Mouse (Mus musculus): ENCODE data around the gene Nps. TPM values are rescaled to one million over a fixed set of nuclear protein-coding genes. Genes with fewer than 3 reads are reported as not detected.
"Not testable (repeated sequence)": the region's sequence is repeated elsewhere in the genome, so short reads cannot be mapped to it uniquely, and the experiment has no call there.

Nps gene
- not detected in 2 replicates for polyA plus RNA-seq (2014; fragmentation: Nextera tagmentation; extraction: Ambion mirVana)

- not testable (repeated sequence) for H3K4me1 ChIP-seq (replicated peaks; ENCODE audit: control insufficient read depth, insufficient read depth, low read length); H3K4me2 ChIP-seq (replicated peaks; ENCODE audit: low read depth, low read length); H3K9ac ChIP-seq (ENCODE audit: low read depth, low read length); DNase-seq (ENCODE audit: low spot score); H3K27me3 ChIP-seq (ENCODE audit: control insufficient read depth, insufficient read depth, low read length); ATAC-seq (ENCODE audit: low FRiP score); H3K27ac ChIP-seq (ENCODE audit: low read depth, low read length); H3K9me3 ChIP-seq (ENCODE audit: control insufficient read depth, low read length); H3K4me3 ChIP-seq (ENCODE audit: low read depth, low read length); H3K36me3 ChIP-seq (ENCODE audit: control insufficient read depth, insufficient read depth, low read length)
- 93% methylated on average over 19 of the region's 19 CpGs for WGBS
These were observed at the start of gene Nps for GRCm38 (mm10) chr7:135258053-135258753. Nps (plus strand) TSS chr7:135258703.

- no peak for ATAC-seq (ENCODE audit: low FRiP score)
- Histone ChIP-seq H3K4me1 (replicated peaks; ENCODE audit: control insufficient read depth, insufficient read depth, low read length) (no peaks in the 10 kb centered on the region), H3K9ac (ENCODE audit: low read depth, low read length) (no peak overlapping the region), H3K27ac (ENCODE audit: low read depth, low read length) (no peak overlapping the region), H3K4me3 (ENCODE audit: low read depth, low read length) (no peak overlapping the region), H3K4me2 (replicated peaks; ENCODE audit: low read depth, low read length) (no peak overlapping the region), H3K9me3 (ENCODE audit: control insufficient read depth, low read length) (no peaks in the 10 kb centered on the region), H3K36me3 (ENCODE audit: control insufficient read depth, insufficient read depth, low read length) (no peaks in the 10 kb centered on the region), H3K27me3 (ENCODE audit: control insufficient read depth, insufficient read depth, low read length) (no peaks in the 10 kb centered on the region)
- WGBS, result 88% methylated on average over 6 of the region's 6 CpGs
- no peak for DNase-seq (ENCODE audit: low spot score)
These were observed 49.4 kb upstream of the Nps start for GRCm38 (mm10) chr7:135208947-135209567.

- Histone ChIP-seq H3K27me3 (ENCODE audit: control insufficient read depth, insufficient read depth, low read length) (no peaks in the 10 kb centered on the region), H3K9me3 (ENCODE audit: control insufficient read depth, low read length) (no peaks in the 10 kb centered on the region), H3K4me2 (replicated peaks; ENCODE audit: low read depth, low read length) (no peak overlapping the region), H3K4me3 (ENCODE audit: low read depth, low read length) (no peak overlapping the region), H3K27ac (ENCODE audit: low read depth, low read length) (no peak overlapping the region), H3K9ac (ENCODE audit: low read depth, low read length) (no peak overlapping the region), H3K36me3 (ENCODE audit: control insufficient read depth, insufficient read depth, low read length) (no peaks in the 10 kb centered on the region), H3K4me1 (replicated peaks; ENCODE audit: control insufficient read depth, insufficient read depth, low read length) (no peaks in the 10 kb centered on the region)
- no peak for DNase-seq (ENCODE audit: low spot score)
- no peak for ATAC-seq (ENCODE audit: low FRiP score)
These were observed 48.2 kb upstream of the Nps start for GRCm38 (mm10) chr7:135210296-135210695.

- Histone ChIP-seq H3K4me3 (ENCODE audit: low read depth, low read length) (no peak overlapping the region), H3K9me3 (ENCODE audit: control insufficient read depth, low read length) (no peaks in the 10 kb centered on the region), H3K4me1 (replicated peaks; ENCODE audit: control insufficient read depth, insufficient read depth, low read length) (no peaks in the 10 kb centered on the region), H3K36me3 (ENCODE audit: control insufficient read depth, insufficient read depth, low read length) (no peaks in the 10 kb centered on the region), H3K27me3 (ENCODE audit: control insufficient read depth, insufficient read depth, low read length) (no peaks in the 10 kb centered on the region), H3K9ac (ENCODE audit: low read depth, low read length) (no peak overlapping the region), H3K4me2 (replicated peaks; ENCODE audit: low read depth, low read length) (no peak overlapping the region), H3K27ac (ENCODE audit: low read depth, low read length) (no peak overlapping the region)
- DNase-seq (ENCODE audit: low spot score) (no peak), ATAC-seq (ENCODE audit: low FRiP score) (no peak)
- WGBS, result 80% methylated on average over 2 of the region's 2 CpGs
These were observed 47.7 kb upstream of the Nps start for GRCm38 (mm10) chr7:135210831-135211230.

- Histone ChIP-seq H3K27ac (ENCODE audit: low read depth, low read length) (no peak overlapping the region), H3K9me3 (ENCODE audit: control insufficient read depth, low read length) (no peaks in the 10 kb centered on the region), H3K36me3 (ENCODE audit: control insufficient read depth, insufficient read depth, low read length) (no peaks in the 10 kb centered on the region), H3K4me3 (ENCODE audit: low read depth, low read length) (no peak overlapping the region), H3K27me3 (ENCODE audit: control insufficient read depth, insufficient read depth, low read length) (no peaks in the 10 kb centered on the region), H3K4me2 (replicated peaks; ENCODE audit: low read depth, low read length) (no peak overlapping the region), H3K4me1 (replicated peaks; ENCODE audit: control insufficient read depth, insufficient read depth, low read length) (no peaks in the 10 kb centered on the region), H3K9ac (ENCODE audit: low read depth, low read length) (no peak overlapping the region)
- DNase-seq (ENCODE audit: low spot score) (no peak), ATAC-seq (ENCODE audit: low FRiP score) (no peak)
- 68% methylated on average over 2 of the region's 2 CpGs for WGBS
These were observed 46.0 kb upstream of the Nps start for GRCm38 (mm10) chr7:135212505-135212904.

- no peak overlapping the region for H3K9ac ChIP-seq (ENCODE audit: low read depth, low read length)
- no peak overlapping the region for H3K27ac ChIP-seq (ENCODE audit: low read depth, low read length)
- no peaks in the 10 kb centered on the region for H3K9me3 ChIP-seq (ENCODE audit: control insufficient read depth, low read length)
- no peak overlapping the region for H3K4me3 ChIP-seq (ENCODE audit: low read depth, low read length)
- DNase-seq (ENCODE audit: low spot score) (no peak), ATAC-seq (ENCODE audit: low FRiP score) (no peak)
- H3K27me3 ChIP-seq (ENCODE audit: control insufficient read depth, insufficient read depth, low read length), result no peaks in the 10 kb centered on the region
- no peaks in the 10 kb centered on the region for H3K4me1 ChIP-seq (replicated peaks; ENCODE audit: control insufficient read depth, insufficient read depth, low read length)
- no peaks in the 10 kb centered on the region for H3K36me3 ChIP-seq (ENCODE audit: control insufficient read depth, insufficient read depth, low read length)
- no peak overlapping the region for H3K4me2 ChIP-seq (replicated peaks; ENCODE audit: low read depth, low read length)
- 84% methylated on average over 2 of the region's 2 CpGs for WGBS
These were observed 37.0 kb upstream of the Nps start for GRCm38 (mm10) chr7:135221475-135221874.

- DNase-seq (ENCODE audit: low spot score) (no peak), ATAC-seq (ENCODE audit: low FRiP score) (no peak)
- no peak overlapping the region for H3K27ac ChIP-seq (ENCODE audit: low read depth, low read length)
- H3K9ac ChIP-seq (ENCODE audit: low read depth, low read length), result no peak overlapping the region
- no peak overlapping the region for H3K4me2 ChIP-seq (replicated peaks; ENCODE audit: low read depth, low read length)
- H3K27me3 ChIP-seq (ENCODE audit: control insufficient read depth, insufficient read depth, low read length), result no peaks in the 10 kb centered on the region
- WGBS, result 88% methylated on average over 5 of the region's 5 CpGs
- no peaks in the 10 kb centered on the region for H3K9me3 ChIP-seq (ENCODE audit: control insufficient read depth, low read length)
- H3K4me1 ChIP-seq (replicated peaks; ENCODE audit: control insufficient read depth, insufficient read depth, low read length), result no peaks in the 10 kb centered on the region
- H3K4me3 ChIP-seq (ENCODE audit: low read depth, low read length), result no peak overlapping the region
- no peaks in the 10 kb centered on the region for H3K36me3 ChIP-seq (ENCODE audit: control insufficient read depth, insufficient read depth, low read length)
These were observed 32.5 kb upstream of the Nps start for GRCm38 (mm10) chr7:135226021-135226420.

GRCm38 (mm10) chr7:135237152-135237551 lies 21.4 kb upstream of the Nps start:
- H3K27me3 ChIP-seq (ENCODE audit: control insufficient read depth, insufficient read depth, low read length), result no peaks in the 10 kb centered on the region
- H3K27ac ChIP-seq (ENCODE audit: low read depth, low read length), result no peak overlapping the region
- 65% methylated on average over 3 of the region's 3 CpGs for WGBS
- no peaks in the 10 kb centered on the region for H3K9me3 ChIP-seq (ENCODE audit: control insufficient read depth, low read length)
- no peak overlapping the region for H3K9ac ChIP-seq (ENCODE audit: low read depth, low read length)
- no peaks in the 10 kb centered on the region for H3K4me1 ChIP-seq (replicated peaks; ENCODE audit: control insufficient read depth, insufficient read depth, low read length)
- H3K36me3 ChIP-seq (ENCODE audit: control insufficient read depth, insufficient read depth, low read length), result no peaks in the 10 kb centered on the region
- DNase-seq (ENCODE audit: low spot score) (peak; percentile 7), ATAC-seq (ENCODE audit: low FRiP score) (no peak)
- H3K4me2 ChIP-seq (replicated peaks; ENCODE audit: low read depth, low read length), result no peak overlapping the region
- H3K4me3 ChIP-seq (ENCODE audit: low read depth, low read length), result no peak overlapping the region

GRCm38 (mm10) chr7:135239441-135239840 lies 19.1 kb upstream of the Nps start:
- no peak for ATAC-seq (ENCODE audit: low FRiP score)
- Histone ChIP-seq H3K4me1 (replicated peaks; ENCODE audit: control insufficient read depth, insufficient read depth, low read length) (no peaks in the 10 kb centered on the region), H3K9ac (ENCODE audit: low read depth, low read length) (no peak overlapping the region), H3K36me3 (ENCODE audit: control insufficient read depth, insufficient read depth, low read length) (no peaks in the 10 kb centered on the region), H3K27ac (ENCODE audit: low read depth, low read length) (no peak overlapping the region), H3K9me3 (ENCODE audit: control insufficient read depth, low read length) (no peaks in the 10 kb centered on the region), H3K4me3 (ENCODE audit: low read depth, low read length) (no peak overlapping the region), H3K27me3 (ENCODE audit: control insufficient read depth, insufficient read depth, low read length) (no peaks in the 10 kb centered on the region), H3K4me2 (replicated peaks; ENCODE audit: low read depth, low read length) (no peak overlapping the region)
- DNase-seq (ENCODE audit: low spot score), result no peak
- WGBS, result 86% methylated on average over 4 of the region's 4 CpGs

All from hindbrain, embryonic 11.5 days (tissue).